Mouse (Mus musculus) embryonic facial prominence, embryonic 15.5 days (tissue): ENCODE data around the gene Olfr101. TPM values are rescaled to one million over a fixed set of nuclear protein-coding genes. Genes with fewer than 3 reads are reported as not detected.

Experiments used
- ATAC-seq: fragments of 200-750 bp; cut with Nextera tagmentation; 2 replicates; pipeline ENCODE4 v1.8.0; 2017; ENCODE audit warnings: low read depth, moderate TSS enrichment; ENCODE audit not compliant: insufficient number of reproducible peaks, low FRiP score, low TSS enrichment
- H3K27ac ChIP-seq: fragments of 300-500 bp; sonication (generic); replicated peaks from 2 replicates; pipeline ENCODE4 v1.5.1; 2015; ENCODE audit warnings: mild to moderate bottlenecking, inconsistent platforms
- H3K27me3 ChIP-seq: fragments of 300-500 bp; sonication (generic); 2 replicates; pipeline ENCODE4 v1.6.1; 2015; ENCODE audit warnings: inconsistent platforms
- H3K36me3 ChIP-seq: fragments of 300-500 bp; sonication (generic); 2 replicates; pipeline ENCODE4 v1.6.1; 2015; ENCODE audit warnings: mild to moderate bottlenecking, inconsistent platforms
- H3K4me1 ChIP-seq: fragments of 300-500 bp; sonication (generic); 2 replicates; pipeline ENCODE4 v1.6.1; 2015; ENCODE audit warnings: inconsistent platforms
- H3K4me2 ChIP-seq: fragments of 300-500 bp; sonication (generic); replicated peaks from 2 replicates; pipeline ENCODE4 v1.6.1; 2015; ENCODE audit warnings: mild to moderate bottlenecking, inconsistent platforms
- H3K4me3 ChIP-seq: fragments of 300-500 bp; sonication (generic); replicated peaks from 2 replicates; pipeline ENCODE4 v1.5.1; 2015; ENCODE audit warnings: mild to moderate bottlenecking, inconsistent platforms
- H3K9ac ChIP-seq: fragments of 300-500 bp; sonication (generic); 2 replicates; pipeline ENCODE4 v1.6.1; 2015; ENCODE audit warnings: inconsistent platforms
- H3K9me3 ChIP-seq: fragments of 300-500 bp; sonication (generic); replicated peaks from 2 replicates; pipeline ENCODE4 v1.6.1; 2016; ENCODE audit warnings: inconsistent platforms
- WGBS: fragments of 180-500 bp; shearing (Covaris S2); methylation state at CpG from one replicate; pipeline ENCODE4 v1.1.7; 2015; 5-methylcytosine and 5-hydroxymethylcytosine counted together
- polyA plus RNA-seq: library from polyadenylated mRNA; unstranded; fragments of >200 nt; fragmentation: Nextera tagmentation; extraction: Ambion mirVana; gene quantifications from 2 replicates; pipeline ENCODE4 v1.2.1, GENCODE M21; 2015

Olfr101 gene
- 0.17 TPM in 1 of 2 replicates, not detected in the other for polyA plus RNA-seq

- WGBS: 77% methylated on average over 4 of the region's 4 CpGs
- H3K27me3 ChIP-seq: no peaks in the 10 kb centered on the region
Observed at GRCm38 (mm10) chr17:37304213-37304612, at the start of gene Olfr101. TSS of gene Olfr101 (minus strand) at chr17:37304313.

GRCm38 (mm10) chr17:37339598-37339997 is 35.5 kb upstream of the Olfr101 start, which contains the start of gene Olfr103:
TSS of gene Olfr103 (minus strand) at chr17:37339698.
- 86% methylated on average over 2 of the region's 2 CpGs for WGBS
- ATAC-seq: no peak
- H3K27me3 ChIP-seq: no peaks in the 10 kb centered on the region
- H3K27ac ChIP-seq: no peak within 1 kb of the TSS
- H3K4me2 ChIP-seq: no peak within 1 kb of the TSS
- no peaks in the 10 kb centered on the region for H3K4me1 ChIP-seq
- no peak within 1 kb of the TSS for H3K9ac ChIP-seq
- no peaks in the 10 kb centered on the region for H3K36me3 ChIP-seq
- no peaks in the 10 kb centered on the region for H3K9me3 ChIP-seq
- H3K4me3 ChIP-seq: no peak within 1 kb of the TSS

More at GRCm38 (mm10) chr17:37304213-37304612, at the start of gene Olfr101:
- Histone ChIP-seq H3K9ac (no peak within 1 kb of the TSS), H3K4me1 (no peaks in the 10 kb centered on the region), H3K9me3 (no peaks in the 10 kb centered on the region), H3K4me2 (no peak within 1 kb of the TSS), H3K27ac (no peak within 1 kb of the TSS), H3K4me3 (no peak within 1 kb of the TSS), H3K36me3 (no peaks in the 10 kb centered on the region)
- ATAC-seq: no peak

- H3K4me2 ChIP-seq: no peak within 1 kb of the TSS
- no peaks in the 10 kb centered on the region for H3K27me3 ChIP-seq
- H3K4me3 ChIP-seq: no peak within 1 kb of the TSS
- H3K4me1 ChIP-seq: no peaks in the 10 kb centered on the region
- no peak within 1 kb of the TSS for H3K27ac ChIP-seq
- no peak for ATAC-seq
- no peaks in the 10 kb centered on the region for H3K36me3 ChIP-seq
- no peaks in the 10 kb centered on the region for H3K9me3 ChIP-seq
- no peak within 1 kb of the TSS for H3K9ac ChIP-seq
Observed at GRCm38 (mm10) chr17:37316954-37317353, 12.8 kb upstream of the Olfr101 start, which contains the start of gene Olfr102. TSS of gene Olfr102 (minus strand) at chr17:37317054.

GRCm38 (mm10) chr17:37310146-37310699 is 6.1 kb upstream of the Olfr101 start:
- no peak overlapping the region for H3K9ac ChIP-seq
- H3K36me3 ChIP-seq: no peaks in the 10 kb centered on the region
- no peak overlapping the region for H3K27ac ChIP-seq
- ATAC-seq: no peak
- 45% methylated on average over 2 of the region's 2 CpGs for WGBS
- no peak overlapping the region for H3K4me2 ChIP-seq
- H3K27me3 ChIP-seq: no peaks in the 10 kb centered on the region
- no peaks in the 10 kb centered on the region for H3K4me1 ChIP-seq
- H3K9me3 ChIP-seq: no peaks in the 10 kb centered on the region
- no peak overlapping the region for H3K4me3 ChIP-seq

GRCm38 (mm10) chr17:37308483-37308882 is 4.4 kb upstream of the Olfr101 start:
- H3K9ac ChIP-seq: no peak overlapping the region
- WGBS: 43% methylated on average over 4 of the region's 4 CpGs
- H3K4me2 ChIP-seq: no peak overlapping the region

GRCm38 (mm10) chr17:37283360-37283759 is 20.8 kb downstream of the Olfr101 start, which contains the start of gene Olfr99:
TSS of gene Olfr99 (minus strand) at chr17:37283460.
- no peak for ATAC-seq
- WGBS: 66% methylated on average over 1 of the region's 1 CpGs

More at GRCm38 (mm10) chr17:37308483-37308882, 4.4 kb upstream of the Olfr101 start:
- ATAC-seq: no peak
- H3K27me3 ChIP-seq: no peaks in the 10 kb centered on the region
- no peak overlapping the region for H3K4me3 ChIP-seq
- no peak overlapping the region for H3K27ac ChIP-seq
- no peaks in the 10 kb centered on the region for H3K4me1 ChIP-seq
- H3K9me3 ChIP-seq: no peaks in the 10 kb centered on the region
- no peaks in the 10 kb centered on the region for H3K36me3 ChIP-seq

GRCm38 (mm10) chr17:37280331-37280730 is 23.8 kb downstream of the Olfr101 start:
- no peaks in the 10 kb centered on the region for H3K4me1 ChIP-seq
- H3K9me3 ChIP-seq: no peaks in the 10 kb centered on the region
- 72% methylated on average over 1 of the region's 1 CpGs for WGBS
- H3K4me2 ChIP-seq: no peak overlapping the region
- H3K36me3 ChIP-seq: no peaks in the 10 kb centered on the region
- H3K9ac ChIP-seq: no peak overlapping the region
- H3K4me3 ChIP-seq: no peak overlapping the region
- ATAC-seq: no peak
- H3K27ac ChIP-seq: no peak overlapping the region
- H3K27me3 ChIP-seq: no peaks in the 10 kb centered on the region

More at GRCm38 (mm10) chr17:37283360-37283759, 20.8 kb downstream of the Olfr101 start, which contains the start of gene Olfr99:
- Histone ChIP-seq H3K4me3 (no peak within 1 kb of the TSS), H3K9me3 (no peaks in the 10 kb centered on the region), H3K4me2 (no peak within 1 kb of the TSS), H3K27ac (no peak within 1 kb of the TSS), H3K27me3 (no peaks in the 10 kb centered on the region), H3K4me1 (no peaks in the 10 kb centered on the region), H3K36me3 (no peaks in the 10 kb centered on the region), H3K9ac (no peak within 1 kb of the TSS)

GRCm38 (mm10) chr17:37276573-37276972 is 27.5 kb downstream of the Olfr101 start:
- Histone ChIP-seq H3K4me2 (no peak overlapping the region), H3K9ac (no peak overlapping the region), H3K36me3 (no peaks in the 10 kb centered on the region), H3K27me3 (no peaks in the 10 kb centered on the region), H3K4me1 (no peaks in the 10 kb centered on the region), H3K9me3 (no peaks in the 10 kb centered on the region), H3K4me3 (no peak overlapping the region), H3K27ac (no peak overlapping the region)
- ATAC-seq: no peak

GRCm38 (mm10) chr17:37275626-37276248 is 28.4 kb downstream of the Olfr101 start:
- Histone ChIP-seq H3K27me3 (no peaks in the 10 kb centered on the region), H3K4me1 (no peaks in the 10 kb centered on the region), H3K4me3 (no peak overlapping the region), H3K9ac (no peak overlapping the region), H3K36me3 (no peaks in the 10 kb centered on the region), H3K27ac (no peak overlapping the region), H3K9me3 (no peaks in the 10 kb centered on the region), H3K4me2 (no peak overlapping the region)
- 62% methylated on average over 2 of the region's 2 CpGs for WGBS
- ATAC-seq: no peak

- Histone ChIP-seq H3K9ac (no peak overlapping the region), H3K36me3 (no peaks in the 10 kb centered on the region), H3K4me1 (0 out of 2 replicates have a peak, but pooled peaks cover 5% of the 10 kb centered on the region), H3K4me2 (peak overlapping the region; percentile 91), H3K4me3 (peak overlapping the region; percentile 54), H3K27ac (no peak overlapping the region), H3K9me3 (no peaks in the 10 kb centered on the region), H3K27me3 (no peaks in the 10 kb centered on the region)
- 0 out of 2 replicates have a peak, but pooled peaks have one; percentile 60 for ATAC-seq
- WGBS: 60% methylated on average over 8 of the region's 8 CpGs
Observed at GRCm38 (mm10) chr17:37270702-37271092, 33.4 kb downstream of the Olfr101 start.

GRCm38 (mm10) chr17:37270058-37270701 is 33.9 kb downstream of the Olfr101 start, which contains the start of gene H2-M3:
TSS of gene H2-M3 (plus strand) at chr17:37270220.
- Histone ChIP-seq H3K4me3 (peak within 1 kb of the TSS; percentile 54), H3K4me1 (0 out of 2 replicates have a peak, but pooled peaks cover 5% of the 10 kb centered on the region), H3K27ac (no peak within 1 kb of the TSS), H3K27me3 (no peaks in the 10 kb centered on the region), H3K4me2 (peak within 1 kb of the TSS; percentile 91), H3K9me3 (no peaks in the 10 kb centered on the region), H3K36me3 (no peaks in the 10 kb centered on the region), H3K9ac (no peak within 1 kb of the TSS)
- 1% methylated on average over 26 of the region's 26 CpGs for WGBS
- ATAC-seq: peak; percentile 73; the same call in 1 of the 2 replicates
